Mouse (Mus musculus) neural tube, embryonic 14.5 days (tissue): Measurements from ENCODE around the gene Ctla4. TPM values are rescaled to one million over a fixed set of nuclear protein-coding genes. Genes with fewer than 3 reads are reported as not detected.
A peak's percentile ranks its signal among the peaks of the same experiment; 100 is the strongest.

Source experiments
- ATAC-seq: fragments of 200-750 bp; cut with Nextera tagmentation; 2 replicates; pipeline ENCODE4 v1.8.0; 2017; ENCODE audit warnings: low read depth, mild to moderate bottlenecking, moderate TSS enrichment, moderate library complexity
- H3K27ac ChIP-seq: fragments of 300-500 bp; sonication (generic); 2 replicates; pipeline ENCODE4 v1.5.1; 2014; ENCODE audit warnings: low read depth, mild to moderate bottlenecking, control low read depth, low read length, moderate library complexity, mixed read lengths
- H3K27me3 ChIP-seq: fragments of 300-500 bp; sonication (generic); 2 replicates; pipeline ENCODE4 v1.6.1; 2014; ENCODE audit warnings: low read length; ENCODE audit not compliant: control insufficient read depth, insufficient read depth
- H3K36me3 ChIP-seq: fragments of 300-500 bp; sonication (generic); 2 replicates; pipeline ENCODE4 v1.6.1; 2014; ENCODE audit warnings: low read length, mixed read lengths; ENCODE audit not compliant: control insufficient read depth, insufficient read depth
- H3K4me1 ChIP-seq: fragments of 300-500 bp; sonication (generic); 2 replicates; pipeline ENCODE4 v1.6.1; 2014; ENCODE audit warnings: low read length; ENCODE audit not compliant: control insufficient read depth, insufficient read depth
- H3K4me2 ChIP-seq: fragments of 300-500 bp; sonication (generic); 2 replicates; pipeline ENCODE4 v1.6.1; 2014; ENCODE audit warnings: mild to moderate bottlenecking, low read depth, low read length, control low read depth
- H3K4me3 ChIP-seq: fragments of 300-500 bp; sonication (generic); 2 replicates; pipeline ENCODE4 v1.5.1; 2014; ENCODE audit warnings: low read depth, low read length, control low read depth, mixed read lengths
- H3K9ac ChIP-seq: fragments of 300-500 bp; sonication (generic); replicated peaks from 2 replicates; pipeline ENCODE4 v1.6.1; 2014; ENCODE audit warnings: low read depth, mild to moderate bottlenecking, control low read depth, low read length, mixed read lengths
- H3K9me3 ChIP-seq: fragments of 300-500 bp; sonication (generic); 2 replicates; pipeline ENCODE4 v1.6.1; 2016; ENCODE audit warnings: low read length; ENCODE audit not compliant: control insufficient read depth
- WGBS: fragments of 180-500 bp; shearing (Covaris S2); extraction: QIAGEN DNeasy Blood & Tissue Kit; methylation state at CpG from one replicate; pipeline ENCODE4 v1.1.7; 2014; 5-methylcytosine and 5-hydroxymethylcytosine counted together
- polyA plus RNA-seq: library from polyadenylated mRNA; unstranded; fragments of >200 nt; fragmentation: Nextera tagmentation; extraction: Ambion mirVana; gene quantifications from 2 replicates; pipeline ENCODE4 v1.2.1, GENCODE M21; 2014

Ctla4 gene
- polyA plus RNA-seq, 1 experiment from 2014 or later, result not detected

GRCm38 (mm10) chr1:60862510-60862909, 24.3 kb upstream of the Ctla4 start:
- H3K27me3 ChIP-seq, result no peaks in the 10 kb centered on the region
- no peak for ATAC-seq
- peaks cover 8% of the 10 kb centered on the region; the same call in 1 of the 2 replicates for H3K4me1 ChIP-seq
- no peak overlapping the region for H3K27ac ChIP-seq
- no peak overlapping the region for H3K4me2 ChIP-seq
- H3K9ac ChIP-seq, result no peak overlapping the region
- no peaks in the 10 kb centered on the region for H3K9me3 ChIP-seq
- H3K4me3 ChIP-seq, result no peak overlapping the region
- no peaks in the 10 kb centered on the region for H3K36me3 ChIP-seq
- WGBS, result 73% methylated on average over 3 of the region's 3 CpGs

- ATAC-seq, result no peak
- Histone ChIP-seq H3K4me2 (no peak overlapping the region), H3K27me3 (no peaks in the 10 kb centered on the region), H3K27ac (no peak overlapping the region), H3K4me1 (peaks cover 7% of the 10 kb centered on the region; the same call in 1 of the 2 replicates), H3K4me3 (no peak overlapping the region), H3K9ac (no peak overlapping the region), H3K36me3 (no peaks in the 10 kb centered on the region), H3K9me3 (no peaks in the 10 kb centered on the region)
- 58% methylated on average over 13 of the region's 13 CpGs for WGBS
These were observed 23.8 kb upstream of the Ctla4 start for GRCm38 (mm10) chr1:60862951-60863461.

- ATAC-seq, result no peak
- no peak overlapping the region for H3K9ac ChIP-seq
These were observed 23.1 kb upstream of the Ctla4 start for GRCm38 (mm10) chr1:60863701-60864100.

GRCm38 (mm10) chr1:60865167-60865566, 21.6 kb upstream of the Ctla4 start:
- H3K27ac ChIP-seq, result no peak overlapping the region
- H3K4me2 ChIP-seq, result no peak overlapping the region
- peaks cover 7% of the 10 kb centered on the region; the same call in 1 of the 2 replicates for H3K4me1 ChIP-seq
- no peak overlapping the region for H3K4me3 ChIP-seq
- no peaks in the 10 kb centered on the region for H3K27me3 ChIP-seq
- H3K9ac ChIP-seq, result no peak overlapping the region
- H3K36me3 ChIP-seq, result no peaks in the 10 kb centered on the region
- no peak for ATAC-seq
- no peaks in the 10 kb centered on the region for H3K9me3 ChIP-seq
- WGBS, result 90% methylated on average over 2 of the region's 2 CpGs

More at GRCm38 (mm10) chr1:60863701-60864100, 23.1 kb upstream of the Ctla4 start:
- Histone ChIP-seq H3K9me3 (no peaks in the 10 kb centered on the region), H3K4me1 (peaks cover 7% of the 10 kb centered on the region; the same call in 1 of the 2 replicates), H3K4me2 (no peak overlapping the region), H3K27me3 (no peaks in the 10 kb centered on the region), H3K4me3 (no peak overlapping the region), H3K36me3 (no peaks in the 10 kb centered on the region), H3K27ac (no peak overlapping the region)
- 78% methylated on average over 3 of the region's 3 CpGs for WGBS

- no peak overlapping the region for H3K9ac ChIP-seq
- H3K4me3 ChIP-seq, result no peak overlapping the region
- H3K27me3 ChIP-seq, result no peaks in the 10 kb centered on the region
- H3K27ac ChIP-seq, result no peak overlapping the region
- no peaks in the 10 kb centered on the region for H3K36me3 ChIP-seq
- no peak for ATAC-seq
- WGBS, result 72% methylated on average over 5 of the region's 5 CpGs
- peaks cover 5% of the 10 kb centered on the region; the same call in 1 of the 2 replicates for H3K4me1 ChIP-seq
- no peaks in the 10 kb centered on the region for H3K9me3 ChIP-seq
- H3K4me2 ChIP-seq, result no peak overlapping the region
These were observed 20.8 kb upstream of the Ctla4 start for GRCm38 (mm10) chr1:60866043-60866442.

- ATAC-seq, result peak; percentile 85
- WGBS, result 59% methylated on average over 17 of the region's 17 CpGs
- H3K27me3 ChIP-seq, result no peaks in the 10 kb centered on the region
- no peaks in the 10 kb centered on the region for H3K36me3 ChIP-seq
- H3K4me3 ChIP-seq, result no peak overlapping the region
- no peak overlapping the region for H3K27ac ChIP-seq
- no peaks in the 10 kb centered on the region for H3K9me3 ChIP-seq
- no peak overlapping the region for H3K9ac ChIP-seq
- H3K4me2 ChIP-seq, result no peak overlapping the region
- no peaks in the 10 kb centered on the region for H3K4me1 ChIP-seq
These were observed 18.2 kb upstream of the Ctla4 start for GRCm38 (mm10) chr1:60868333-60869277.

- Histone ChIP-seq H3K4me2 (no peak overlapping the region), H3K9me3 (no peaks in the 10 kb centered on the region), H3K9ac (no peak overlapping the region), H3K27me3 (no peaks in the 10 kb centered on the region), H3K36me3 (no peaks in the 10 kb centered on the region), H3K4me3 (no peak overlapping the region), H3K27ac (no peak overlapping the region), H3K4me1 (no peaks in the 10 kb centered on the region)
- ATAC-seq, result no peak
- 47% methylated on average over 3 of the region's 3 CpGs for WGBS
These were observed 11.5 kb upstream of the Ctla4 start for GRCm38 (mm10) chr1:60875267-60875666.

- no peak overlapping the region for H3K27ac ChIP-seq
- no peak for ATAC-seq
- 49% methylated on average over 10 of the region's 10 CpGs for WGBS
These were observed 6.5 kb upstream of the Ctla4 start for GRCm38 (mm10) chr1:60880116-60880867.

More at GRCm38 (mm10) chr1:60880116-60880867, 6.5 kb upstream of the Ctla4 start:
- no peaks in the 10 kb centered on the region for H3K27me3 ChIP-seq
- H3K4me1 ChIP-seq, result no peaks in the 10 kb centered on the region
- no peaks in the 10 kb centered on the region for H3K9me3 ChIP-seq
- no peak overlapping the region for H3K9ac ChIP-seq
- no peaks in the 10 kb centered on the region for H3K36me3 ChIP-seq
- H3K4me2 ChIP-seq, result no peak overlapping the region
- H3K4me3 ChIP-seq, result no peak overlapping the region
